Mouse (Mus musculus): Measurements from ENCODE around the gene Sox15. TPM values are rescaled to one million over a fixed set of nuclear protein-coding genes. Genes with fewer than 3 reads are reported as not detected.

Gene Sox15
- polyA plus RNA-seq, 1 experiment from 2014 or later = 0.18 TPM

GRCm38 (mm10) chr11:69653399-69653798, 1.7 kb upstream of the Sox15 start:
- Histone ChIP-seq H3K4me2 (no peak overlapping the region), H3K9ac (no peak overlapping the region), H3K4me3 (replicated peaks) (no peak overlapping the region), H3K27me3 (no peaks in the 10 kb centered on the region), H3K4me1 (peaks cover 32% of the 10 kb centered on the region), H3K9me3 (replicated peaks) (no peaks in the 10 kb centered on the region), H3K27ac (peak overlapping the region; percentile 32; the same call in 1 of the 2 replicates), H3K36me3 (peaks cover 90% of the 10 kb centered on the region)
- ATAC-seq (replicated peaks; ENCODE audit: low FRiP score) = no peak
- WGBS = 78% methylated on average over 5 of the region's 5 CpGs

GRCm38 (mm10) chr11:69654760-69655159, 354 bp upstream of the Sox15 start:
- 32% methylated on average over 9 of the region's 9 CpGs for WGBS
- H3K9me3 ChIP-seq (replicated peaks) = no peaks in the 10 kb centered on the region
- H3K27me3 ChIP-seq = no peaks in the 10 kb centered on the region
- H3K4me2 ChIP-seq = no peak overlapping the region
- H3K4me3 ChIP-seq (replicated peaks) = no peak overlapping the region
- peaks cover 32% of the 10 kb centered on the region for H3K4me1 ChIP-seq
- peak overlapping the region; percentile 76 for H3K27ac ChIP-seq
- H3K36me3 ChIP-seq = peaks cover 88% of the 10 kb centered on the region
- ATAC-seq (replicated peaks; ENCODE audit: low FRiP score) = no peak
- H3K9ac ChIP-seq = no peak overlapping the region

- Histone ChIP-seq H3K27ac (no peak overlapping the region), H3K27me3 (no peaks in the 10 kb centered on the region), H3K4me1 (peaks cover 38% of the 10 kb centered on the region), H3K4me2 (no peak overlapping the region; the same call in 1 of the 2 replicates), H3K36me3 (peaks cover 78% of the 10 kb centered on the region), H3K4me3 (replicated peaks) (no peak overlapping the region), H3K9ac (peak overlapping the region; percentile 16; the same call in 1 of the 2 replicates), H3K9me3 (replicated peaks) (no peaks in the 10 kb centered on the region)
- ATAC-seq (replicated peaks; ENCODE audit: low FRiP score) = no peak
- 78% methylated on average over 5 of the region's 5 CpGs for WGBS
Measured at GRCm38 (mm10) chr11:69656065-69656455, 946 bp downstream of the Sox15 start.

- H3K4me2 ChIP-seq = no peak overlapping the region
- H3K9ac ChIP-seq = no peak overlapping the region
- H3K9me3 ChIP-seq (replicated peaks) = no peaks in the 10 kb centered on the region
- 0 out of 2 replicates have a peak overlapping the region, but pooled peaks have one; percentile 3 for H3K27ac ChIP-seq
- H3K4me3 ChIP-seq (replicated peaks) = no peak overlapping the region
- no peak for ATAC-seq (replicated peaks; ENCODE audit: low FRiP score)
- H3K36me3 ChIP-seq = peaks cover 70% of the 10 kb centered on the region
- 79% methylated on average over 10 of the region's 10 CpGs for WGBS
- H3K27me3 ChIP-seq = no peaks in the 10 kb centered on the region
- H3K4me1 ChIP-seq = peaks cover 46% of the 10 kb centered on the region
Measured at GRCm38 (mm10) chr11:69656617-69657461, 1.7 kb downstream of the Sox15 start.

GRCm38 (mm10) chr11:69657462-69657881, 2.4 kb downstream of the Sox15 start:
- 77% methylated on average over 15 of the region's 15 CpGs for WGBS
- ATAC-seq (replicated peaks; ENCODE audit: low FRiP score) = no peak
- no peak overlapping the region for H3K9ac ChIP-seq
- H3K27ac ChIP-seq = no peak overlapping the region
- no peak overlapping the region for H3K4me3 ChIP-seq (replicated peaks)
- no peaks in the 10 kb centered on the region for H3K27me3 ChIP-seq
- H3K9me3 ChIP-seq (replicated peaks) = no peaks in the 10 kb centered on the region
- H3K4me1 ChIP-seq = peaks cover 46% of the 10 kb centered on the region
- H3K4me2 ChIP-seq = no peak overlapping the region
- peaks cover 64% of the 10 kb centered on the region for H3K36me3 ChIP-seq

DNA sequence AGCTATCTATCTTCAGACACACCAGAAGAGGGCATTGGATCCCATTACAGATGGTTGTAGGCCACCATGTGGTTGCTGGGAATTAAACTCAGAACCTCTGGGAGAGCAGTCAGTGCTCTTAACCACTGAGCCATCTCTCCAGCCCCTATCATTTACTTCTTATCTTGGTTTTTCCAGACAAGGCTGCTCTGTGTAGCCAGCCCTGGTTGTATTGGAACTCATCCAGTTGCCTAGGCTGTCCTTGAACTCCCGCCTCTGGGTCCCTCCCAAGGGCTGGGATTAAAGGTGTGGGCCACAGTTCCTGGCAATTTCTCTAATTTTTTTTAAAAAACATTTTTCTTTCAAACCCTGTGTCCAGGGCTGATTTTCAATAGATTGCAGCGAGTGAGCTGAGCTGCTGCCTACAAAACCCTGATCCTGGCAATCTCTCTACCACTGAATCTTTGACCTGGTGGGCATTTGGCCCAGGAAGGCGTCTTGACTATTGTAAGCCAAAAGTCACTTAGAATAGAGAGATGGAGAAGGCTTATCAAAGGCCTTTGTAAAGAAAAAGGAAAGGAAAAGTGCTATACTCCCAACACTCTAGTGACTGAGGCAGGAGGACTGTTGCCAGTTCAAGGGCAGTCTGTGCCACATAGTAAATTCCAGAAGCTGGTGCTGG, 6.2 kb downstream of the Sox15 start:
- peaks cover 36% of the 10 kb centered on the region for H3K4me1 ChIP-seq

DNA sequence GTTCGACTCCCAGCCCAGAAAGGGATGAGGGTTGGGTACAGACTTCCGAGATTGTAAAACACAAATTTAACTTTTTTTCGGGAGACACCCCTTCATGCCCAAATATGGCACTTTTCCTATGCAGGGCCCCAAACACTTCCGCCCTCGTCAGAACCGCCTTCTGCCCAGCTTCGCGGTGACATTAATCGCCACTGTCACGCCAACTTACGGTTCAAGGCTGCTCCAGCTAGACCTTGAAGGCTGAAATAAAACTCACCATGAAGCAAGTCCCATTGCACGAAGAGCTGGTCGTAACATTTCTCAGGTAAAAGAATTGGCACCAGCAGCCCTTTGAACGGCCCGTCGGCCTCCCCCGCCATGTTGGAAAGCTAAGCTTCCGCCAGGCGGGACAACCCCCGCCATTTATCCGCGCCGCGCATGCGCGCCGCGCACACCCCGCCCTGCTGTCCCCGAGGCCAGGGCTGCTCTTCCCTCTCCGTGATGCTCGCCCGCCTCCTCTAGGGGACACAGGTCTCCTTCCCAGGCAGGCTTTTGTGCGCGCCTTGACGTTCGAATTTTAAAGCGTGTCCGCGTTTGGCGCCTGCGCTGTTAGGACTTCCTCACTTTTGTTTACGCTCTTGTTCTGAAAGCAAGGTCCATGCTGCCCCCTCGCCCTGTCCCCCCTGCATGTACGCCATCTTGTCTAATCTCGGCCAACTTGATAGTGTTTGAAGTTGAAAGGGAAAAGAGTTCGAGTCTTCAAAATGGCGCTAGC, 7.3 kb downstream of the Sox15 start, which contains the start of gene Mpdu1:
Gene Mpdu1 (minus strand): TSS at position 430 of the 754 bp plus-strand sequence.
- no peaks in the 10 kb centered on the region for H3K27me3 ChIP-seq
- peak within 1 kb of the TSS; percentile 56 for H3K9ac ChIP-seq
- peaks cover 66% of the 10 kb centered on the region for H3K36me3 ChIP-seq

More for the DNA sequence above, 6.2 kb downstream of the Sox15 start:
- Histone ChIP-seq H3K27ac (peak overlapping the region; percentile 97), H3K9ac (peak overlapping the region; percentile 56), H3K4me3 (replicated peaks) (peak overlapping the region; percentile 67), H3K9me3 (replicated peaks) (no peaks in the 10 kb centered on the region), H3K36me3 (peaks cover 64% of the 10 kb centered on the region), H3K27me3 (no peaks in the 10 kb centered on the region), H3K4me2 (peak overlapping the region; percentile 59)
- no peak for ATAC-seq (replicated peaks; ENCODE audit: low FRiP score)
- WGBS = 83% methylated on average over 3 of the region's 3 CpGs

GRCm38 (mm10) chr11:69662967-69663671, 8.0 kb downstream of the Sox15 start:
- ATAC-seq (replicated peaks; ENCODE audit: low FRiP score) = 0 out of 2 replicates have a peak, but pooled peaks have one; percentile 2
- H3K4me1 ChIP-seq = peaks cover 28% of the 10 kb centered on the region
- no peaks in the 10 kb centered on the region for H3K27me3 ChIP-seq
- H3K9ac ChIP-seq = peak overlapping the region; percentile 56
- H3K9me3 ChIP-seq (replicated peaks) = no peaks in the 10 kb centered on the region
- peak overlapping the region; percentile 59 for H3K4me2 ChIP-seq
- peak overlapping the region; percentile 97 for H3K27ac ChIP-seq
- H3K4me3 ChIP-seq (replicated peaks) = peak overlapping the region; percentile 67
- 63% methylated on average over 13 of the region's 13 CpGs for WGBS
- peaks cover 66% of the 10 kb centered on the region for H3K36me3 ChIP-seq

More for the DNA sequence above, 7.3 kb downstream of the Sox15 start, which contains the start of gene Mpdu1:
- Histone ChIP-seq H3K9me3 (replicated peaks) (no peaks in the 10 kb centered on the region), H3K4me1 (peaks cover 28% of the 10 kb centered on the region), H3K4me2 (peak within 1 kb of the TSS; percentile 59), H3K27ac (peak within 1 kb of the TSS; percentile 97), H3K4me3 (replicated peaks) (peak within 1 kb of the TSS; percentile 67)
- ATAC-seq (replicated peaks; ENCODE audit: low FRiP score) = peak; percentile 96
- under 1% methylated on average over 48 of the region's 48 CpGs for WGBS

DNA sequence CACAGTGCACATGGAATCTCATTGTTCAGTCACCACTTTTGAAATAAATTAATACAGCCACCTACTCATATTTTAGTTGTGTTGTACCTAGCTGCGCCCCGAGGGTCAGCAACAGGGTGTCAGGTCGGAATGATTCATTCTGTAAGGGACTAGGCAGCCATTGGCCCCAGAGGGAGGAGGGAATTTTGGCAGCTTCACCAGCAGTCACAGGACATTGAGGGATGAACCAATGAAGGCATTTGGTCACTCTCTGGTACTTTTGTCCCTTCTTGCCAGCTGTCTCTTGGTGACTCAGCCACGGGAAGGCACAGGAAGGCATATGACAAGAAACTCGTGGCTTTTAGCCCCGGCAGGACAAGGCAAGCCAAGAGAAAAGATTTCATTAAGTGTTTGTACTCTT, 8.7 kb downstream of the Sox15 start:
- ATAC-seq (replicated peaks; ENCODE audit: low FRiP score) = no peak
- no peaks in the 10 kb centered on the region for H3K27me3 ChIP-seq
- H3K36me3 ChIP-seq = peaks cover 66% of the 10 kb centered on the region

GRCm38 (mm10) chr11:69664841-69665240, 9.7 kb downstream of the Sox15 start:
- H3K27ac ChIP-seq = no peak overlapping the region
- 91% methylated on average over 7 of the region's 7 CpGs for WGBS
- H3K9me3 ChIP-seq (replicated peaks) = no peaks in the 10 kb centered on the region
- no peak overlapping the region for H3K9ac ChIP-seq
- H3K36me3 ChIP-seq = peaks cover 68% of the 10 kb centered on the region
- H3K4me2 ChIP-seq = no peak overlapping the region
- peaks cover 43% of the 10 kb centered on the region for H3K4me1 ChIP-seq
- ATAC-seq (replicated peaks; ENCODE audit: low FRiP score) = no peak
- H3K27me3 ChIP-seq = no peaks in the 10 kb centered on the region
- no peak overlapping the region for H3K4me3 ChIP-seq (replicated peaks)

More for the DNA sequence above, 8.7 kb downstream of the Sox15 start:
- Histone ChIP-seq H3K4me2 (no peak overlapping the region), H3K27ac (peak overlapping the region; percentile 97), H3K4me3 (replicated peaks) (no peak overlapping the region), H3K4me1 (peaks cover 33% of the 10 kb centered on the region), H3K9me3 (replicated peaks) (no peaks in the 10 kb centered on the region), H3K9ac (no peak overlapping the region)
- 85% methylated on average over 6 of the region's 6 CpGs for WGBS

DNA sequence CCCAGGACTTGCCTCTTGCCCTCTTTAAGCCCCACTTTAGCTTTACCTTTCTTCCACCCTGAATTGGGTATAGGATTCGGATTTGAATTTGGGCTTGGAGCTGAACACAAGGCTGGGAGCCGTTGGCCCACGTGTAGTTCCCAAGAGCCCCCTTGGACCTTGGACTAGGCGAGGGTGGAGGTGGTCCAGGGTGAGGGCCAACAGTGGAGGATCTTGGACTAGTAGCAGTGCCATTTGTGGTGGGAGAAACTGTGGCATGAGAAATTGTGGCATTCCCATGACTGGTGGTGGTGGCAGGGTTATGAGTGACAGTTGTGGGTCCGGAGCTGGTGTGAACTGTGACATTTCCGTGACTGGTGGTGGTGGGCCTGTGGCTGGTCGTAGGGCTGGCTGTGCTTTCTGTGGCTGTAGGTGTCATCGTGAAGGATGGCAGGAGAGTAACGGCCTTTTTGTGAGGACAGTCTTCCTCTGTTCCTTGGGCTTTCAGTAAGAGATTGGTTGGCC, 10.4 kb downstream of the Sox15 start:
- WGBS = 70% methylated on average over 9 of the region's 9 CpGs
- Histone ChIP-seq H3K4me3 (replicated peaks) (no peak overlapping the region), H3K4me1 (peaks cover 47% of the 10 kb centered on the region), H3K27me3 (no peaks in the 10 kb centered on the region), H3K27ac (peak overlapping the region; percentile 58; the same call in 1 of the 2 replicates), H3K9ac (no peak overlapping the region), H3K9me3 (replicated peaks) (no peaks in the 10 kb centered on the region), H3K4me2 (no peak overlapping the region), H3K36me3 (peaks cover 73% of the 10 kb centered on the region)
- ATAC-seq (replicated peaks; ENCODE audit: low FRiP score) = no peak

Measured in kidney, embryonic 15.5 days (tissue).